Mouse (Mus musculus) urinary bladder, adult 18-20 months (tissue): ENCODE measurements around the gene Clec5a.
A peak's percentile ranks its signal among the peaks of the same experiment; 100 is the strongest.
"Not testable (repeated sequence)": the region's sequence is repeated elsewhere in the genome, so short reads cannot be mapped to it uniquely, and the experiment has no call there.

Experiments used
- DNase-seq, 2 experiments: peaks; one replicate each; pipeline ENCODE4 v3.0.0; 2022; ENCODE audit warnings: low spot score in 2 of 2, mixed read lengths in 2 of 2

The Clec5a gene

DNA sequence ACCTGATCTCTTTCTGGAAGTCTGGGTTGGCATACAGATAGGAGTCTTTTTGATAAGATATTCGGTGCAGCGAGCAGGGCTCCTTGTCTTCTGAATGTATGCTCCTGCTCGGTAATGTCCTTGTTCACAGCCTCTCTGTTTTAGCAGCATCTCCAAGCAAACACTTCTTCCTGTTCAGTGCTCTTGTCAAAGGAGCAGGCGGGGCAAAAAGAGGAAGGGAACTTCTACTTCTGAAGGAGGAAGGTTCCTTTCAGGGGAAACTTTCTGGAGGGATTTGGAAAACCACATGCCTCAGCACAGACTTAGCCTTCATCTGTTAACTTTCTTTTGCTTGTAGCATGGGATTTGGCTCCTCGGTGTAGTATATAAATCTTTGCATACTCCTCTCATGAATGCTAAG, at the start of gene Clec5a:
Clec5a (minus strand) TSS at position 177 of the 400 bp plus-strand sequence.
- no peak for DNase-seq

DNA sequence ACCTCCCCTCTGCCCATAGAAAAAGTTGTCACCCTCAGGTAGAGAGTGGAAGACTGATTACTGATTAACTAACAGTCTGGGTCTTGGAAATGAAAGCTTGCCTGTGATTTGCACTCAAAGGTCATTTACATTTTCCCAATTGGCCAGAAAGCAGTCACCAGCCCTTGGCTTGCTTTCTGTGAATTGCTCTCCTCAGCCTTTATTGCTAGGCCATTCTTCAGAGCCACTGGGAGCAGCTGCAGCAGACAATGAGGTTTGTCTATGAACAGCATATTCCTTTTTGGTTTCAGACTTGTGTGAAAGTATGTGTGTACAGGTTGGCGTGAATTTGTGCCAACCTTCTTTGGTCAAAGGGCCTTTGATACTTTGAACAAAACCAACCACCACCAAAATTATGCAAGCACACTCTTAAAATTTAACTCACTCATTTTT, 49.0 kb upstream of the Clec5a start:
- DNase-seq: no peak

DNA sequence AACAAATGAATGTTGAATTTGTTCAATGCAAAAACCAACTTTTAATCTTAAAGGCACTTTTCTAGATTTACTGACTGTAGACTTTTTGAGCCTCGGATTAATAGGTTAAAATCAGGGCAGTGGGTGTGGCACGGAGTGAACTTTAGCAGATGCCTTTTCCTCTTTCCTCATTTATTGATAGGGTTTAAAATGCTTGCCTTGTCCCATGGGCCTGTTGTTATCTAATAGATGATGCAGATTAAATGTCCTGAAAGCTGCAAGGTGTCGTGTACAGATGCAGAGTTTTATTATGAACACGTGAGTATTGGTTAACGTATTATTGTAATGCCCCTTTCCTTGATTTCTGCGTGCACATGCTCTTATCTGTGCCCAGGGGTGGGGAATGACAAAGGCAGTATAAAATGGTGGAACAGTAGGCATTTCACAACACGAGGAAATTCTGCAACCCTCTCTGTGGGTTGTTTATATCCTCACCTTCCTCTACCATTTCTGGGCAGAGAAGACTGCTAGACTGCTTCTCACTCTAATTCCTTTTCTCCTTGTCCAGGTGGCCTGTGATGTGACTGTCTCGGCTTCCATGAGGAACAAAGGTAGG, 42.9 kb upstream of the Clec5a start, which contains the start of gene Mgam:
Mgam (plus strand) TSS at position 426 of the 595 bp plus-strand sequence.
- no peak for DNase-seq

DNA sequence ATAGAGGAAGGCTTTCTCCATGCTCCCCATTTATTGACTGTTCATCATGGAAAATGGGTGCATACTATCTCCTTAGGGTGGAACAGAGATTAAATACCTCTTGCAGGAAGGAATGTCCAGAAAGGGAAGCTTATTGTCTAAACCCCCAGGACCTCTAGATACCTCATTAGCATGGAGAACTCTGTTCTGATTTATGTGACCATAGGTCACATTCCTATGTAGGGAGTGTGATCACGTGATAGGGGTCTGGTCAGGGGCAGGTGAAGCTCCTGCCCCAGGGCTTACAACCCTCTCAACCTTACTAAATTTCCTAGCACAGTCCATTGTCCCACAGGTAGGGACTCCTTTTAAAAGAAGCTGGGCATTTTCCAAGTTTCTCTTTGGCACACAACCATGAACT, 40.5 kb upstream of the Clec5a start:
- DNase-seq: no peak

DNA sequence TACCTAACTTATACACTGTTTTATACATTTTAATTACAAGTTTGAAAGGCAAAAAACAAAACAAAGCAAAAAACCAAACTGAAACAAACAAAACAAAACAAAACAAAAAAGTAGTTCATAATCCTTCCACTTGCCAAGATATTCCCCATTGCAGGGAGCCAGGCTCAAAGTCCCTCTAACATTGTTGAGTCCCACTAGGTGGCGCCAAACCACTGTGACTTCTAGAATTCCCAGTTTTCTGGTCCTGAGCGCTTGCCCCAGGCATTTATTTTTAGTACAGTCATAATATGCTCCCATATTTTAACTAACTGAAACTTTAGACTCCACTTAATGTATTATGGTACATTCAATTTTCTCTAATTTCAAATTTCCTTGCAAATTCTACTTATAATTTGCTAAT, 32.3 kb upstream of the Clec5a start:
- DNase-seq: peak; percentile 6

DNA sequence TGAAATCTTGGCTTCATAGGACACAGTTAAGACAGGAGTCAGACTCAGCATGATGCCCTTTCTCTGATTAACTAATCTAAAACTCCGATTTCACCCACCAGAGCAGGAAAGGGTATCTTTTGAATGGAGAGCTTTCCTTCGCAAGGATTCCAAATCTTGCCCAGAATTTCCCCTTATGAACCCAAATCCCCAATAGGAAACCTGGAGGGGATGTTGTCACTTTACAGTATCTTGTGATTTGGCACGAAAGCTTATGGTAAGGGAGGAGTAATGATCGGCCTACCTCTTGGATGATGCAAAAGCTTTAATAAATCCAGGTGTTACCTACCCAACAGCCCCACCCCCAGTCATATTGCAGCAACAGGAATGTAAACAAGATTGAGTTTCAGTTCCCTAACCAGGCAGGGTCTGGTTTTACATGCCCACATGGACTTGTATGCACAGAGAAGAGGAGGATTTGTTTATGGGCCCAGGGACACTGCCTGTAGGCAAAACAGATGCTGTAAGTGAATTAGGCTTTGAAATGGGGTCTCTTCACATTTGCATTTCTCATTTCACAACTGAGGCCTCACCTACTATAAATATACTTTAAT, 27.7 kb upstream of the Clec5a start, which contains the start of gene Tas2r138:
Tas2r138 (minus strand) TSS at position 51 of the 593 bp plus-strand sequence.
- no peak for DNase-seq

DNA sequence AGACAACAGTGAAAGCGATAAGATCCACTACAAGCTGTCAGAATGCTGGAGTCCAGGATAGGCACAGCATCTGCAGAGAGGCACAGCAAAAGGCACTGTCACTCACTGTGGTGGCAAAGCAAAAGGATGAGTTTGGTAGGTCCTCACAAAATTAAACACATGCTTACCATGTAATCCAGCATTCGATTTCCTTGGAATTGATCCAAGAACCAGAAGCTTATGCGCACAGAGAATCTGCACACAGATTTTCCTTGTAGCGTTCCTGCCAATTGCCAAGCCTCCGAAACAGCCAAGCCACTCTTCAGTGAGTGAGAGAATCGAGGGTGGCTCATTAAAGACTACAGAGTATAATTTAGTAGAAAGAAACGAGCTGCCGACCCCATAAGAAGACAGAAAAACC, 24.6 kb upstream of the Clec5a start:
- DNase-seq: no peak

DNA sequence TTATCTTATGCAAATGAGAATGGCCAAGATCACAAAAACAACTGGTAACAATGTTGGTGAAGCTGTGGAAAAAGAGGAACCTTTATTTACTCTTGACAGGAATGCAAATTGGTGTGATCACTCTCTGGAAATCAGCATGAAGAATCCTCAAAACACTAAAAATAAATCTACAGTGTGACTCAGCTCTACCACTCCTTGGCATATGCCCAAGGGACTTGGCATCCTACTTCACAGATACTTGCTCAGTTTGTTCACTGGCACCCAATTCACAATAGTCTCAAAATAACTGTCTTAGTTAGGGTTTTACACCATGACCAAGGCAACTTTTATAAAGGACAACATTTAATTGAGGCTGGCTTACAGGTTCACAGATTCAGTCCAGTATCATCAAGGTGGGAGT, 21.8 kb upstream of the Clec5a start:
- DNase-seq: no peak

DNA sequence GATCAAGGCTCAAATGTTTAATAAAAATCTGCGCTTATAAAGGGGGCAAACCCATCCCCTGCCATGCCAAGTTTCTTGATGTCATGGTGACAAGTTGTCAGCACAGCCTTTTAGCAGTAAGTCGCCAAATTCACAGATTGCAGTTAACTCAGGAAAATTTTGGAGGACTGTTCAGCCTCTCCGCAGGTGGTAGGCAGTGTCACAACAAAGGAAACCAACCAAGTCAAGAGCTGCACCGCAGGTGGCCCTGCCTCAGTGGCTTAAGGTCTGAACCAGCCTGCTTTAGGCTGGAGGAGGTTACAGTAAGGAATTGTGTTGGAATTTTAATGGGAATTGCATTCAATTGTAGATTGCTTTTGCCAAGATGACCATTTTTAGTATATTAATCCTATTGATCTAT, 12.9 kb upstream of the Clec5a start:
- not testable (repeated sequence) for DNase-seq

DNA sequence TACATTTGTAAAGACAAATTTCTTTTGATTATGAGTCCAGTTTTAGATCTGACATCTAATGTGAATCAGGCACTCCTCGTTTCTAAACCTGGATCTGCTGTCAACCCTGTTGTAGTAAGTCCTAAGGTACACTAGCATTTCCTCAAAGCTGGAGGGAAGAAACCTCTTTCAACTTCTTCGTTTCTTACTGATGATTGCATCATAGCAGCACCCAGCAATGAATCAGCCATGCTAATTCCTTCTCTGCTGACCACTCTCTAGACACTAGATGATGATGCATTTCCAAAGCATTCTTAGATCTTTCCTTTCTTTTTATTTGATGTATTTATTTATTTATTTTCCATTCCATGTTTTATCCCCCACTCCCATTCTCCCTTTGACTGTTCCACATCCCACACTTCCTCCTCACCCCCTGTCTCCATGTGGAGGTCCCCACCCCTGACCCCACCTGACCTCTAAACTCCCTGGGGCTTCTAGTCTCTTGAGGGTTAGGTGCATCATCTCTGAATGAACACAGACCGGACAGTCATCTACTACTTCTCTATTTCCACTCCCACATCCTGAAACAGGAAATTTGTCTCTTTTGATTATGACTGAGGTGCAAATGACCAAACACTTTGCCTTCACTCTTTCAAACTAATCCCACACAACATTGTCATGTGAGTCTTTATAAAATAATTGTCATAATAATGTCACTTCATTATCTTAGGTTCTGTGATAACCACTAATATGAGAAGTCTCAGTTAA, 9.4 kb upstream of the Clec5a start:
- no peak for DNase-seq

DNA sequence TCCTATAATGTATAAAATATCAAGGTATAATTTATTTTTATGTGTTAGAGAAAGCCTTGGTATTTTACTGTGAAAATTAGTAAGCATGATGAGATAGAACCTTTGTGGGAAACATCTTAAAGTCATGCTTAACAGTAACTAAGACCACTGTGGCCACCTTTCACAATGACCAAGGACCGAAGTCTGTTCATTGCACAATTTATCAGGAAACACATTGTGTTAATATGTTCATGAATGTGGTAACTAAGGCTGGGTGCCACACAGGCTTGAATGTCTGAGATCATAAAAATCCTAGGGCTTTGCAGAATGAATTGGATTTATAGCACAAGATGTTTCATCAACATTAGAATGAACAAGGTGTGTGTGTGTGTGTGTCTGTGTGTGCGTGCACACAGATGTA, 2.7 kb upstream of the Clec5a start:
- no peak for DNase-seq

DNA sequence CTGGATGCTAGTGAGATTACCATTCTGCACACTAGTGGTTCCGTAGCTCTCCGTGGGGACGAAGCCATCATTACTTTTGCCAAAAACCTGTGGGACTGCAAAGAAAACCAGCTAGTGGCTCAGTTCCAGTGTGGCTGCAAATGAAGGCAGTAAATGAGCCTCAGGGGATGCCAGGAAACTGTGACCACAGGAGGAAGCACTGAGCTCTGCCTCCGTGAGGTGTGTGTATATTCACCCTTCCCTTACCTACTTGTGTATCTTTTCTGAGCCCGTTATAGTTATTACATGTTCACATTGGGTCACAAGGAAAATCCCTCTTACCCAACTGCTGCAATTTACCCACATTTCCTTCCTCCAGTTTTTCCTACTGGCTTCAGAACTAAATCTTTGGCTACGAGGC, 1.3 kb downstream of the Clec5a start:
- DNase-seq: no peak

DNA sequence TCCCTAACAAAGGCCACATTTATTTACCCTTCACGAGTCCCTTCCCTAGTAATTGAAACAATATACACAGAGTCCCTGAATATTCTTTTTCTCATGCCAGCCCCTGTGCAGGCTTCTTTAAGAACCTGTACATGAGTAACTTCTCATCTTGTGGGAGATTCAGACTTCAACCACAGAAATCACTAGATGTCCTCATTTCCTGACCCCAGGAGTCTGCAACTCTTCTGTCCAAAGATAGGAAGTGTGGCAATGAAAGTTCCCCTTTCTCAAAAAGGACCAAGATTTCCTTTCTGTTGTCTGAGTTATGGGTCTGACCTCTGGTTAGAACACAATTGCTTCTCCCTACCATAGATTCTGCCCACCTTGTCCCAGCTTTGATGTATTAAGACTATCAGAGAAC, 9.3 kb downstream of the Clec5a start:
- DNase-seq: no peak

DNA sequence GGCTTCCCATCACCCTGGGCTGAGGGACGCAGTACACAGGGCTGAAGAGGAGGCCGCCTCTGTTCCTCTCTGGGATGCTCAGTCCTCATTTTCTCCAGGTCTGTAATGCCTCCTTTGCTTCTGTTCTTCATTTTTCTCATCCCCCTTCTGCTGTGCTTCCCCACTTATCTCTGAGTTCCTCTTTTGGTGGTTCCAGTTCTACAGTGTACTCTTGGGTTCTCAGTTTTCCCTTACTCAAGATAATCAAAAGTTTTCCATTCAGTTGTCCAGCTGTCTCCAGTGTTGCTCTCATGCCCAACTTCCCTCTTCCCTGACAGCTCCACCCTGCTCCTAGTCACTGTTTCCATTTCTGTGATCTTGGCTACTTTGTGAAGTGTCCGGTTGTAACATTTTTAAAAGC, 12.0 kb downstream of the Clec5a start:
- no peak for DNase-seq

DNA sequence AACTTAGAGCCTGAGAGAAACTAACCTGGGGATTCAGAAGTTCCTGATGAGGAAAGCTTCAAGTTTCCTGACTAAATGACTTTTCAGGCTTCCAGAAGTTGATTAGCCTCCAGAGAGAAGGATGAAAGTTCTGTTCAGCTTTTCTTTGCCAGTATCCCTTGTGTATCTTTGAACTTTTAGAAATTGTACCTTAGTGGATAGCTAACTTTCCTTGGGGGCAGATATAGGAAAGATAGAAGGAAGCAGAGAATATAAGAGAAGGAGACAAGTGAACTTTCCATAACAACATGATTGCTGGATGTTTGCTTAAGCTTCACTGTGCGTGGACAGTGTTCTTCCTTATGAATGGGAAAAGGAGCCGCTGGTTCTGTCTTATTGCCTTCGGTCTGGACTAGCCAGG, 16.4 kb downstream of the Clec5a start, which contains the start of gene Olfr460:
Olfr460 (plus strand) TSS at position 301 of the 400 bp plus-strand sequence.
- no peak for DNase-seq

DNA sequence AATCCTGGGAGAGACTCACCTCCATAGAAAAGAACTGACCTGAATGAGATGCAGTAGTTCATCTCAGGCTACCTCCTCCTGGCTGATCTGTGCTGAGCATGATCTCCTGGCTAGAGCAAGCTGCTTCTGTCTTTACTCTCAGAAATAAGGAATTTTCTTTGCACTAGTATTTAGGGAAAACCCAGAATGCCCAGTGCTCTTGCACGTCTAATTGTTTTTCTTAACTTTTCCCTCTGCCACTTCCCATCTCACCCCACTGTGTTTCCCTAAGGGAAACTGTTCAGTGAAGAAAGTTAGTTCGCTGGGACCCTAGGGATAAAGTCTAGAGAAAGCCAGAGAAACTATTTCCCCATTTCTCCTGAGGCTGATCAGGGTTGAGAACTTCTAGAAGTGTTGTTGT, 30.7 kb downstream of the Clec5a start, which contains the start of gene Olfr461:
Olfr461 (minus strand) TSS at position 101 of the 400 bp plus-strand sequence.
- DNase-seq: no peak

DNA sequence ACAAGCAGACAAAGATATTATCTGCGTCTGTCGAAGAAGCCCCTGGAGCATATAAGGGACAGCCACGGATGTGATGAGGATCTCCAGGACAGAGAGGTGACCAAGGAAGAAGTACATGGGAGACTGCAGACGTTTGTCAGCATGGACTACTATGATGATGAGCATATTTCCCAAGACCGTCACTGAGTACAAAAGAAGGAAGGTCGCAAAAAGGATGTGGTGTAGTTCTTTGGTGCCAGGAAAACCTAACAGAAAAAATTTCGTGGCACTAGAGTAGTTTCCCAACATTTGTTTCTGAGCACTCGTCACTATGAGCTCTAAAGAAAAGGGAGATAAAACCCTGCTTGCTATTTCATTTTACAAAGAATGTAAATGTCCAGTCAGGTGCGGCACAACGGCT, 40.9 kb downstream of the Clec5a start:
- no peak for DNase-seq
